Mouse (Mus musculus) brain, embryonic 18.5 days (tissue): Measurements from ENCODE around the gene Mpeg1.

Experiments
- DNase-seq: peaks from one replicate; pipeline ENCODE4 v3.0.0-alpha.2; 2012; ENCODE audit warnings: low read depth, low spot score

Gene Mpeg1

DNA sequence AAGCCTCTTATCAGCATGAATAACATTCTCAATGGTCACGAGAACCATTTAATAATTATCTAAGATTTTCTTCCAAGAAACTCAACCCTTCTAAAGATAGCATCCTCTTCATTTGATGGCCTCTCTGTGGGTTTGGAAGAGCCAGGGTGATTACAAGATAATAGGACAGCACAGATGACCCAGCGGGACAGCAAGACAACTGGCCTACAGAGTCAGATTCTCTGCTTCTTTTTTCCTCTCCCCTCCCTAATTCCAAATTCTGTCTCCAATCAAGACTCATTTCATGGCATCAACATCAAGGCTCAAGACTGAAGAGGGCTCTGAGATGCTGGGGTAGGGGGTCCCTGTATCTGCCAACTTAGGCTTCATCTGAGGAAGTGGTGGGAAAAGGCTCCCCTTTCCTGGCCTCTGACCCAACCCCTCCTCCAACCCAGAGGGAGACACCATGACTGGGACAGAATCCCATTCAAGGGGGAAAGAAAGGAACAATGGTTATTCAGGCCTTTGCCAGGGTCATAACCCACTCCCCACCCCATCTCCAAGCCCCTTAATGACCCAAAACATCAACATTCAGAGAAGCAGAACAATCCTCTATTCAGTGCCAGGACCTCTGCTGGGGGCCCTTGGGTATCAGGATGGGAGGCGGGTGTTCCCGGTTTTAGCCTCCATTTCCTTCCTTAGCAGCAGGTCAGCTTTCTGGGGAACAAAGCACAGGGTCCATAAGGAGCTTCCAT is 33.0 kb downstream of the Mpeg1 start:
- DNase-seq, result no peak

DNA sequence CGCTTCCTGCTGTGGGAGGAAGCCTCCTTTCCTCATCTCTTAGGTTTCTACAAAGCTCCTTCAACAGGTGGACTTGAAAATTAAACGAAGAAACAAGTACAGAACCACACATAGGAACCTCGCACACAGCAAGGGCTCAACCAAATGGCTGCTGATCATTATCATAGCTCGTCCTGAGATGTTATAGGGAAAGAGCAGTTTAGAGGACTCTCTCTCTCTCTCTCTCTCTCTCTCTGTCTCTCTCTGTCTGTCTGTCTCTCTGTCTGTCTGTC is 33.5 kb downstream of the Mpeg1 start:
- no peak for DNase-seq

DNA sequence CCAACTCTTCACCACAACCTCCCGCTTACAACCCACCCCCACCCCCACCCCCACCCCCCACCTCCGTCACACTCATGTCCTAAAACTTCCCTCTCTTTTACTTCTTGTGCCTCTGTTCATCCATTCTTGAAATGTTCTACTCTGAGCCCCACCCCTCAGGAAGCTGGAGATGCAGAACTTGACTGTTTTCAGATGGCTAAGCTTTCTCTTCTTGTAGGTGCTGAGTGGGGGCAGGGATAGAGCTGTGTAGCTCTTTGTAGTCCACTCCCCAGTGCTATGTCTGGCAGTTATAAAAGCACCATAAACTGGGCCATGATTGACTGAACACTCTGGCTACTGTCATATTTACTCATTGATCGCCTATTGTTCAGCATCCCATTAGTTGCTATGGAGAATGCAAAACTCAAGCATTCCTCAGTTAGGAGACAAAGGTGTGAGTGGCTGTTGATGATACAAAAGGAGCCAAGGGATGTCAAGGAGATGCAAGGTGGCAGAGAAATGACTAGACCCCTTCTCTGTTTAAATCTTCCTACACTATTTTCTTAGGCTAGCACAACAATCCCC is 34.5 kb downstream of the Mpeg1 start:
- DNase-seq, result no peak

DNA sequence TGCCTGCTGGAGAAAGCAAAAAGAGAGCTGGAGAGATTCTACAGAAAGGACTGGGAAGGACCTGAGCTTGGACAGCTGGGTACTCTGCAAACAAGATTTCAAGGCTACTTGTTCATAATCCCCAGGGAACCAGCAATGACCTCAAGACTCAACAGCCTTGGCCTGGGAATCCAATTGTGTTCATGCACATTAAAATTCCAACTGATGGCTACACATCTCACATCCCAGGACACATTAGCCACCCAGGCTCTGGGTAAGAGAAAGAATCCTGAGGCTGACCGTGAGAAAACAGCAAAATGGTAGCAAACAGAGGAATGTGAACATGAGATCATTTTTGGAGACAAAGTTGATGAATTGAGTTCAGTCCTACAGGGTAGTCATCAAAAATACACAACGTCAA is 35.7 kb downstream of the Mpeg1 start:
- DNase-seq, result no peak

DNA sequence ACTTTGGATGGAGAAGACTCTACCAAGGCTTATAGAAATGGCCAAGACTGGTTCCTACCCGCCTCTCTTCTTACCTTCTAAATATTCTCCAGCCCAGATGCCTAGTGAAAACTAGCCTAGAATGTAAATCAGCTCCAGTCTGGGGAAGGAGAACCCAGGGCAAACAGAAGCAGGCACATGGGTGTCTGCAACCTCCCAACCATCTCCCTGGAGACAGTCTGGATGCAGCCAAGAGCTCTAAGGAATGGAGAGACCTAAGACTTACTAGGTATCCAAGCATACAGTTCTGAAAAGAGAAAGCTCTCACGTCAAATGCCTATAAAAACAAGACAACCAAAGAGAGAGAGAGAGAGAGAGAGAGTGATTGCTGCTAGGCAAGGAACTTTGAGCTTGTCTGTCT is 37.3 kb downstream of the Mpeg1 start:
- no peak for DNase-seq

DNA sequence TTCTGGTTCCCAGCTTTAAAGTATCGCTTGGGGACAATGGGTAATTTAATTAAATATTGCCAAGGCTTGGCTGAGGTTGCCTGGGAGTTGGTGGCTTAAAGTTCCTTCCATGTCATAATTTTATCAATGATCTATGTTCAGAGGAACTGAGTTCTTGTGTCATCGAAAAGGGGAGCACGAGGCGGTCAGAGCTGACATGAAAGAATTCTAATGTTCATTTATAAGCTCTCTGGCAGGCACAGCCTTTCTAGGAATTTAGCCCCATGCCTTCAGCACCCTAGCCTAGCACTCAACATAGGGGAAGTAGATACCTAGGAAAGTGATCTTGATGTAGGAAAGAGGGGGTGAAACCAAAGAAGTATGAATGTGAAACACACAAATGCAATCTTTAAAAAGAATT is 37.7 kb downstream of the Mpeg1 start:
- DNase-seq, result no peak

DNA sequence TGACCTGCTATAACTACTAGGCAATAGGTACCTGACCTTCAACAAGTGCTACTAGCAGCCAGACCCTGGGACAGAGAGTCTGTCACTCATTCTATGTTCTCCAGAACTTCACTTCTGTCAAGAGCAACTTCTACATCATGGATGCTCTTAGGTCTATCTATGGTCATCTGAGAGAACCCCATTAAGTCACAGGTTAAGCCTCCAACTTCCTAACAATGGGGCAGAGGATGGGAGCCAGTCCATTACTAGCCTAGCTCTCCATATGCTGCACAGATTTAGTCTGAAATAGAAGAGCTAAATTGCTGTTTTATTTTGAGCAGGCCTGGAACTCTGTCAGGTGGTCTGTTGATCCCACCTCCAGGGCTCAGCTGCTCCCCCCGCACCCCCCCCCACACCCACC is 38.4 kb downstream of the Mpeg1 start:
- DNase-seq, result no peak

DNA sequence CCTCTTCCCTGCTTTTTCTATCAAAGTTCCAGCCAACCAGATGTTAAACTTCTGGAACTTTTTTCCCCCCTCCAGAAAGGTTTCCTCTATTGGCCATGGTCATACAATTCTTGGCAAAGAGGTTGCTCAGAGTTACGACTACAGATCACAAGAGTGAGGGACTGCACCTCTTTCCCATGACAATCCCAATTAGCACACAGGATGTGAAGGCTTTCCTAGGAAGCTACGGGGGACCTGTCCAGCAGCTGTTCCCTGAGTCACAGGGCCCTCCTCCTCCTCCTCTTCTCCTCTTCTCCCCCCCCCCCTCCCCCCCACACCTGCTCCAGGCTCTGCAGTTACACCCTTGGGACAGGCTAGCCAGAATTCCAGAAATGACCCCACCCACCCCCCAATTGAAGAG is 38.9 kb downstream of the Mpeg1 start:
- no peak for DNase-seq

DNA sequence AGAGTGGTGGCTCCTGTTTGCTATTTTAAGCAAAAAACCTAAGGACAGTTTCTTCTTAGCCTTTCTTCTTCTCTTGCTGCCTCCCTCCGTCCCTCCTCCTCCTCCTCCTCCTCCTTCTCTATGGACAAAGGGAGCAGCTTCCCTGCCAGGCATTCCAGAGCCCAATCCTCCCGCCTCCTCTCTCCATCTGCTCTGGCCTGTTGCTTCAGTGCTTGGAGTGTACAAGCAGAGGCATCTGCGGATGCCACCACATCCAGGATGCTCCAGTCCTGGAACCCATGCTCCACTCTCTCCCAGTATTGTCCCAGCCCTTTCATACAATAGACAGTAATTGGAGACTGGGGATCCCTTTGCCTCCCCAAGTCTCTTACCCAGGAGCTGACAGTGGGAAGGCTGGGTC is 39.5 kb downstream of the Mpeg1 start:
- no peak for DNase-seq

DNA sequence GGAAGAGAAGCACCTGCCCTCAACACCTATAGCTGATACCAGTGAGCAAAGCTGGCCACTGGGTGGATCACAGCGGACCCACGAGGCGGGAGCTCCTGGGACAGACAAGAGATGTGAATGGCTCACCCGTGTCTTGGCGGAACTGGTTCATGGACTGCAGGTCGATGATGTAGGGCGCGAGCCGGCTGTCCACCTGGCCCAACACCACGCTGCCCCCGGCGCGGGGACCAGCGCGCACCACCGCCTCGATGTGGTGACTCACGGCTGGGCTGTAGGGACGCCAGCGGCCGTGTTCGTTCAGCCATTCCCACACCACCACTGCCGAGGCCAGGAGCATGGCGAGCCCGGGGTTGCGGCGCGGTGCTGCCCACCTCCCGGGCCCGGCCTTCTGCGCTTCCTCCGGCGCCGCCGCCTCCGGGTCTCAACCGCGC is 40.3 kb downstream of the Mpeg1 start:
- no peak for DNase-seq

DNA sequence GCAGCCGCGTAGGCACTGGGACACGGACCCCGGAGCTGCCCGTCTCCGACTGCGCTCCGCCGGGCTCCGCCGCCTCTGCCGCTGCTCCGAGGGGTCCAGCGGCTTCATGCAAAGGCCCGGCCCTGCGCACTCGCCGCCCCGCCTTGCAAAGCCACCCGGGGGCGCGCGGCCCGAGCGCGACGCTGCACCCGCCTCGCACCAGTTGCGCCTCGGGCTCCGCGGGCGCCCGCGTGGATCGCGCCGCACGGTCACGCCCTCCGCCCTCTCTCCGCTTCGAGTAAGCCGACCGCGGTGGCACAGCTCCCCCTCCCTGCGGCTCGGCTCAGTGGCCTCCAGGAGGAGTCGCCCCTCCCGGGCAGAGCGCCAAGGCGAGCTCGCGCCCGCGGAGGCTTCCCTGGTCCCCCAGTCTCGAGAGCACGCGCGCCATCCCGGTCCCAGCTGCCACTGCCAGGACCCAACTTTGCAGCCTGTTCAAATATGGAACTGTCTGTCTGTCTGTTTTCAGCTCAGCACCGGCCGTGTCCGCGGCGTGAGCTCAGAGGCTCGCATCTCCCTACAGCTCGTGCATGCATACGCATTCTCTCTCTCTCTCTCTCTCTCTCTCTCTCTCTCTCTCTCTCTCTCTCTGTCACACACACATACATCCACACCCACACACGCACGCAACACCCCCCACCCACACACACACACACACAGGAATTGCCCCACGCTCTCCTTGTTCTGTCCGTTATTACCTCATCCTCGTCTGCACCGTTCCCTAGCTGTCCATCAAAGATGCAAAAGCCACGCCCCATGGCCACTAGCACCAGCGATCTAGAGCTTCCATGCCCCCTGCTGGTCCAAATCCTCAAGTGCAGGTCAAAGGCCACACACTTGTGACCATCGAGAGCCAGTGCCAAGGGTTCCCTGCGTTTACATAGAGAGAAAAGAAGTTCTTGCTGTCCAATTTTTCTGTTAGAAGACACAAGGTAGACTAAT is 41.1 kb downstream of the Mpeg1 start, which contains the start of gene Dtx4:
Gene Dtx4 (minus strand): TSS at position 85 of the 978 bp plus-strand sequence.
- peak; percentile 82 for DNase-seq

DNA sequence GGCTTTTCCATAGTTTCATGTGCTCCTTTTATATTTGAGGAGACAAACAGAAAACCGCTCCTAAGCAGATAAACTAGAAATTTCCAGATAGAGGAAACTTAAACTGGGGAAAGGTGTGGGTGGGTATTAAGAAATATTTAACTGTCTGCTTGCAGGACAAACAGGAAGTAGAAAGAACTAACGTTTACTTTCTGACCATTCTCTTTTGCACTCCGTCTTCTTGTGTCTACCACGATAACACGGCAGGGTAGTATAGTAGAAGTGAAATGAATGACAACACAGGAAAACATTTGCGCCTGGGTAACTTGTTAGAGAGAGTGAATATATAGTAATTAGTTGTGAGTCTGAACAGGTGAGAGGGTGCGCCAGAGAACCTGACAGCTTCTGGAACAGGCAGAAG is 42.2 kb downstream of the Mpeg1 start:
- no peak for DNase-seq

DNA sequence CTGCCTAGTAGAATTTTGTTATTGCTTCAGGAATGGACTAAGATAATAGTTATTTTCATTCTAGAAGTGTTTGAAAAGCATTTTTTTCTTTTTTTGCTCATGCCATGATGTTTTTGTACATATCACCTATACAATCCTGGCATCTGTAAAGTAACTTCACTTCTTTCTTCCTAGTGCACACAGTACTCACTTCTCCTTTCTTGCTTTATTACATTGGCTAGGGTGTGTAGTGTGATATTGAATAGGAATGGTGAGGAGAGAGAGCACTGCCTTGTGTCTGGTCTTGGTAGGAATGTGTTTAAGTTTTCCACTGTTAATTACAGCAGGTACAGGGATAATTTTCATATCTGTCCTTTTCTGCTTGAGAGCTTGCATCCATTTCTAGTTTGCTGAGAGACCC is 54.0 kb downstream of the Mpeg1 start:
- DNase-seq, result no peak
